Mouse (Mus musculus): ENCODE measurements at regions not wholly inside any gene's neighbourhood (a gene's known extent, or its start where the extent isn't known, plus 50 kb on each side); places are given as distances from the start of the nearest gene placed in this dataset.

DNA sequence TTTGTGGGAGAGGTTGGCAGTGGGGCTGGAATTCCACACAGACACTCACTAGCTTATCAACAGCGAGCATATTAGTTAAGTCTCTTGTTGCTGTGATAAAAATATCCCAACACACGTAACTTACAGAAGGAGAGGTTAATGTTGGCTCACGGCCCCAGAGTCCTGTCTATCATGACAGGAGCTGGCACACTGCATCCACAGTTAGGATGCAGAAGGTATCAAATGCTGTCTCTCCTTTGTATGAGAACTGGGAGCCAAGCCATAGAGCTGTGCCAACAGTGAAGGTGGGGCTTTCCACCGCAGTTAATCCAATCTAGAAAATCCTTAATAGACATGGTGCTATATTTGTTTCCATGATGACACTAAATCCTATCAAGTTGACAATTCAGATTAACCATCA lies 288.9 kb upstream of the Man1a start:
- no peak for TF ChIP-seq CTCF (IDR thresholded peaks at IDR 0.05)
- TF ChIP-seq EP300 (IDR thresholded peaks at IDR 0.05): no peak

Measured in lung, postnatal 0 days (tissue).